ENCODE assay signal across 19 mouse cellular contexts in the genomic region with DNA sequence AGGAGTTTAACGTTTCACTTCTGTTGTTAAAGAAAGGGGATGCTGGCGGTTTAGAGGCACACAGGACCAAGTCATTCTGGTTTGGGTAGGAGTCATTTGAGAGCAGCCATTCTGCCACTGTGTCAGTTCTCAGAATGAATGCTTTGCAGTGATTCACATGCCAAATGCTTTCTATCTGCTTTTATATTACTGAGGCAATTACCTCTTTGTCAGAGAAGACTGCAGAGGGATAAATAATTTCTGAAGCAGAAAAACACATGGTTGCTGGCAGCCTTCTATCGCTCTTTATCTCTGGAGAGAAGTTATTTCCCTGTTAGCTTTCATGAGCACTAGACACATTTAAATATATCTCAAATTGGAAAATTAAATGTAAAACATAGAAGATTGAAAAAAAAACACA.
DNase-seq lines count a peak whose midpoint lies in the region; ATAC-seq and TF ChIP-seq lines count a peak whose summit lies in the region.
"Had no signal": no experiment of that assay in that cellular context is flagged by ENCODE, and none has a peak within 500 bp of the region (broad histone marks: within the 10 kb centered on the region; RNA-seq: fewer than 3 reads in every experiment).

No protein-coding gene starts in this region.

- no peaks in the 10 kb centered on the region for H3K9me3 ChIP-seq in forebrain, embryonic 16.5 days (ENCODE audit: control insufficient read depth, low read length)
- H3K9me3 ChIP-seq in forebrain, embryonic 11.5 days (ENCODE audit: control insufficient read depth, low read length) = no peaks in the 10 kb centered on the region
- H3K9me3 ChIP-seq in kidney, postnatal 0 days (replicated peaks; ENCODE audit: low read length) = no peaks in the 10 kb centered on the region
- H3K9me3 ChIP-seq in kidney, embryonic 15.5 days (replicated peaks) = no peaks in the 10 kb centered on the region
- H3K9me3 ChIP-seq: embryonic facial prominence, embryonic 13.5 days; heart, embryonic 13.5 days; hindbrain, embryonic 12.5 days had no signal

- no peaks in the 10 kb centered on the region for H3K27me3 ChIP-seq in forebrain, embryonic 16.5 days (replicated peaks; ENCODE audit: control insufficient read depth, insufficient read depth, low read length)
- no peaks in the 10 kb centered on the region for H3K27me3 ChIP-seq in forebrain, embryonic 11.5 days (ENCODE audit: control insufficient read depth, insufficient read depth, low read length)
- no peaks in the 10 kb centered on the region for H3K27me3 ChIP-seq in kidney, postnatal 0 days (ENCODE audit: insufficient read depth, low read length)
- no peaks in the 10 kb centered on the region for H3K27me3 ChIP-seq in kidney, embryonic 15.5 days
- H3K27me3 ChIP-seq: embryonic facial prominence, embryonic 13.5 days; heart, embryonic 13.5 days; hindbrain, embryonic 12.5 days had no signal

- no peak for DNase-seq in forebrain, embryonic 11.5 days (ENCODE audit: low spot score)
- peak; percentile 10 for DNase-seq in kidney, postnatal 0 days (ENCODE audit: low spot score)
- DNase-seq in brain, adult 2 months (ENCODE audit: low read depth, low spot score) = peak; percentile 28
- no peak for DNase-seq in urinary bladder, postnatal 14 days (ENCODE audit: low spot score)
- DNase-seq: adrenal gland, adult 8-10 months; adrenal gland, postnatal 36 days; cerebellum, adult 11-12 months; cerebellum, adult 9-10 months; cerebellum, postnatal 25 days; gastrocnemius, postnatal 36 days; heart, adult 11 months; heart, postnatal 36 days; kidney, adult 11 months had no signal

- no peak overlapping the region for H3K27ac ChIP-seq in forebrain, embryonic 16.5 days (ENCODE audit: low read length)
- H3K27ac ChIP-seq in forebrain, embryonic 11.5 days (ENCODE audit: low read depth, low read length) = no peak overlapping the region
- H3K27ac ChIP-seq in kidney, postnatal 0 days = no peak overlapping the region
- no peak overlapping the region for H3K27ac ChIP-seq in kidney, embryonic 15.5 days
- H3K27ac ChIP-seq: embryonic facial prominence, embryonic 13.5 days; heart, embryonic 13.5 days; hindbrain, embryonic 12.5 days; hindbrain, postnatal 0 days had no signal

- no peaks in the 10 kb centered on the region for H3K4me1 ChIP-seq in forebrain, embryonic 16.5 days (replicated peaks; ENCODE audit: control insufficient read depth, insufficient read depth, low read length)
- no peaks in the 10 kb centered on the region for H3K4me1 ChIP-seq in forebrain, embryonic 11.5 days (replicated peaks; ENCODE audit: control insufficient read depth, insufficient read depth, low read length)
- H3K4me1 ChIP-seq in kidney, postnatal 0 days (replicated peaks; ENCODE audit: insufficient read depth, low read length) = no peaks in the 10 kb centered on the region
- no peaks in the 10 kb centered on the region for H3K4me1 ChIP-seq in kidney, embryonic 15.5 days
- H3K4me1 ChIP-seq: embryonic facial prominence, embryonic 13.5 days; heart, embryonic 13.5 days; hindbrain, embryonic 12.5 days had no signal

- H3K9ac ChIP-seq in forebrain, embryonic 16.5 days (replicated peaks; ENCODE audit: low read depth, low read length) = no peak overlapping the region
- no peak overlapping the region for H3K9ac ChIP-seq in forebrain, embryonic 11.5 days (ENCODE audit: low read length)
- no peak overlapping the region for H3K9ac ChIP-seq in kidney, postnatal 0 days (ENCODE audit: low read depth, low read length)
- no peak overlapping the region for H3K9ac ChIP-seq in kidney, embryonic 15.5 days
- H3K9ac ChIP-seq: embryonic facial prominence, embryonic 13.5 days; heart, embryonic 13.5 days; hindbrain, embryonic 12.5 days had no signal

- no peak overlapping the region for H3K4me3 ChIP-seq in forebrain, embryonic 16.5 days (replicated peaks; ENCODE audit: low read length)
- H3K4me3 ChIP-seq in forebrain, embryonic 11.5 days (ENCODE audit: low read depth, low read length) = no peak overlapping the region
- no peak overlapping the region for H3K4me3 ChIP-seq in kidney, postnatal 0 days (replicated peaks; ENCODE audit: low read depth, low read length)
- no peak overlapping the region for H3K4me3 ChIP-seq in kidney, embryonic 15.5 days (replicated peaks)
- H3K4me3 ChIP-seq: embryonic facial prominence, embryonic 13.5 days; heart, embryonic 13.5 days; hindbrain, embryonic 12.5 days had no signal

- 27% methylated on average over 3 of the region's 3 CpGs for WGBS in forebrain, embryonic 16.5 days
- 74% methylated on average over 3 of the region's 3 CpGs for WGBS in forebrain, embryonic 11.5 days
- 48% methylated on average over 3 of the region's 3 CpGs for WGBS in kidney, postnatal 0 days
- 59% methylated on average over 3 of the region's 3 CpGs for WGBS in kidney, embryonic 15.5 days

- no peaks in the 10 kb centered on the region for H3K36me3 ChIP-seq in forebrain, embryonic 16.5 days (ENCODE audit: control insufficient read depth, insufficient read depth)
- no peaks in the 10 kb centered on the region for H3K36me3 ChIP-seq in forebrain, embryonic 11.5 days (ENCODE audit: control insufficient read depth, insufficient read depth, low read length)
- no peaks in the 10 kb centered on the region for H3K36me3 ChIP-seq in kidney, postnatal 0 days (ENCODE audit: insufficient read depth, low read length)
- H3K36me3 ChIP-seq in kidney, embryonic 15.5 days = no peaks in the 10 kb centered on the region
- H3K36me3 ChIP-seq: embryonic facial prominence, embryonic 13.5 days; heart, embryonic 13.5 days; hindbrain, embryonic 12.5 days had no signal

- TF ChIP-seq CTCF in kidney, postnatal 0 days (IDR thresholded peaks at IDR 0.05; ENCODE audit: low read depth) = no peak

- ATAC-seq in forebrain, embryonic 16.5 days = peak; percentile 64
- no peak for ATAC-seq in forebrain, embryonic 11.5 days (replicated peaks; ENCODE audit: low FRiP score)
- no peak for ATAC-seq in kidney, postnatal 0 days (replicated peaks; ENCODE audit: low FRiP score, low read depth)
- ATAC-seq in kidney, embryonic 15.5 days (replicated peaks; ENCODE audit: low FRiP score) = no peak
- ATAC-seq: hindbrain, postnatal 0 days had no signal

- no peak overlapping the region for H3K4me2 ChIP-seq in forebrain, embryonic 16.5 days (ENCODE audit: low read length)
- H3K4me2 ChIP-seq in forebrain, embryonic 11.5 days (ENCODE audit: low read depth, low read length, severe bottlenecking) = no peak overlapping the region
- no peak overlapping the region for H3K4me2 ChIP-seq in kidney, postnatal 0 days (ENCODE audit: low read length)
- H3K4me2 ChIP-seq in kidney, embryonic 15.5 days = no peak overlapping the region
- H3K4me2 ChIP-seq: embryonic facial prominence, embryonic 13.5 days; heart, embryonic 13.5 days; hindbrain, embryonic 12.5 days had no signal

Comparison
In these comparisons a context has a peak if more than half of its experiments do, and no peak if none do; other contexts are left out.
1. DNase-seq: peak in kidney, postnatal 0 days (single experiment) and brain, adult 2 months (single experiment); none in forebrain, embryonic 11.5 days (single experiment) and urinary bladder, postnatal 14 days (single experiment).